Mouse (Mus musculus) CD4-positive, CD25-positive, alpha-beta regulatory T cell, adult 9 weeks (primary cell): Measurements from ENCODE around the gene Crlf2. TPM values are rescaled to one million over a fixed set of nuclear protein-coding genes. Genes with fewer than 3 reads are reported as not detected.

Experiments
- polyA plus RNA-seq: library from polyadenylated mRNA; unstranded; fragments of 100-300 nt; shearing (Covaris generic); gene quantifications from one replicate; pipeline ENCODE4 v1.2.1, GENCODE M21; 2017

The Crlf2 gene
- polyA plus RNA-seq, result 30.7 TPM

DNA sequence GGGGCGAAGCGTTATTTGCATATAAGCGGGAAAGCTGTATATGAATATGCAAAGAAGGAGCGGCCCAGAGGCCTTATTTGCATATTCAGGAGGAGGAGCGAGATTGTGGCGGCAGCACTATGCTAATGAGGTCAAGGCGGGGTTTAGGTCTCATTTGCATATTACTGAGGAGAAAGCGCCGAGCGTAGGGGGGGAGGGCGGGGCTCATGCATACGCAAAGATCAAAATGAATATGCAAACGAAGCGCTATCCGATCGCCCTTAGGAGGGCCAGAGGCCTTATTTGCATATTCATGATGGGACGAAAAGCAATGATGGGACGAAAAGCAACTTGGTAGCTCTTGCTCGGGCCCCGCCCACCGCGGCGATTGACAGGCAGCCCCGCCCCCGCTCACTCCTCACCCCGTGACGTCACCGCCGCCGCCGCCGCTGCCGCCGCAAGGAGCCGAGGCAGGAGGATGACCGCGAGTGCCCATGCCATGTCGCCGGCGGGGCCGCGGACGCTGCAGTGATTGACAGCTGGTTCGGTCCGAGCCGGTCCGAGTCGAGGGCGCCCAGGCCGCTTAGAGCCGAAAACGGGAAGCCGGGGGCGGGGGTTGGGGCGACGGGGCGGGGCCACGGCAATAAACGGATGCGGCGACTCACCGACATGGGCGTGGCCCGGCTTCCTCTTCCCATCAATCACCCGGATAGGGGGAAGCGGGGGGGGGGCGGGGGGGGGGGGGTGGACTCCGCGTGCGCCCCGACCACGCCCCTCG is at the start of gene Crlf2:
TSS of gene Crlf2 (minus strand) at position 590 of the 757 bp plus-strand sequence.

Other genes with a start within 250 kb of the Crlf2 start
- gene Vmn2r16, start 228.8 kb downstream of the Crlf2 start, polyA plus RNA-seq, result not detected
- not detected for gene Vmn2r17, start 139.3 kb downstream of the Crlf2 start, polyA plus RNA-seq
- gene 5430403G16Rik, start 132.0 kb upstream of the Crlf2 start, polyA plus RNA-seq, result 11.1 TPM
- 23.2 TPM for gene 4930522L14Rik, start 192.9 kb upstream of the Crlf2 start, polyA plus RNA-seq